Mouse (Mus musculus): ENCODE results near the gene Kcnk16. TPM values are rescaled to one million over a fixed set of nuclear protein-coding genes. Genes with fewer than 3 reads are reported as not detected.

Kcnk16 gene
- total RNA-seq, 2 experiments from 2014 or later, result not detected

DNA sequence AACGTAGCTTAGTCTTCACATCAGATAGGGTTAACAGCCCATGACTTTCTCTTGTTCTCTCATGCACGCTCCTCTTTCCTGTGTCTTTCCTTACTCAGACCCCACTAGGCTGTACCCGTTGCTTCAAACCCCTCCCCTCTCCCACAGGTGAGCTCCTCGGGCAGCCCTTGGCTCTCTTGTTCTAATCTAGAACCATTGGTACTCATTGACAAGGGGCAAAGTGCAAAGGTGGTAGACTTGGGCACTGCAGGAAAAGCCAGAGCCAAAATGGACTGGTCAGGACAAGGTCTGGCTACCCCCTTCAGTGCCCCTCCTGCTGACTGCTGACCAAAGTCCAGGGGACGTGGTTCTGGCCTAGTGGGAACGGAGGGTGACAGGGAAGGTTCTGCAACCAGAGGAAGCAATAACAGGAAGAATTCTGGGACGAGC is 38.9 kb downstream of the Kcnk16 start:
- DNase-seq, result no peak

DNA sequence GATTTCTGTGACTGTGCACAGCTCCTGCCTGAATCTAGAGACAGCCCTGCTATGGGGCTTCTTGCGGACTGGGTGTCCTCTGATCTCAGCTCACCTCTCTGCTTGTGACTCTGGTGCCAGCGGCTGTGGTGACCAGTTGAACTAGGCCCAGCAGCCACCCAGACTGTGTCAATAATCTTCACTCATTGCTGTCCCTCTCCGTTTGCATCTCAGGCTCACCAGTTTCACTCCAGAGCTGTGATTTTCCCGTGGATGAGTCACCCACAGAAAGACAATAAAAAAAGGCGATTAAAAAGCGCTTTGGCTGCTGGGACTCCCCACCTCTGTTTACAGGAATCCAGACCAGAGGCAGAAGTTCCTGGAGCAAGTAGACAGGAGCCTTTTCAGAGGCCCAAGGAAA is 39.6 kb downstream of the Kcnk16 start:
- DNase-seq, result no peak

DNA sequence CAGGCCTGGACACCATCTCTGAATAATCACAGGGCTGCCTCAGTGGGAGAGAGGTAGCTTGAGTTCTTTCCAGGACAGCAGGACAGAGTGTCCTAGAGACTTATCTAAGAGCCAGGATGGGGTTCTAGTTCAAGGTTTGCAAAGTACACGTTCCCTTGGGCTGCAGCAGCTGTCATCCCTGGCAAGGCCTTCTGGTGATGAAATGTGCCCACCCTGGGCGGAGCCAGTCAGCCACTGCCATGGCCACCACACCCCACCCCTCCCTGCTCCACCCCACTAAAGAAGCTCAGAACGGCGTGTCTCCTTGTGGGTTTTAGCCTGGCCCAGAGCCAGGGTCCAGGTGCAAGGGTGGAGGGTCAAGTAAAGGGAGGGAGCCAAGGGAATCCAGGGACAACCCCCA is 40.7 kb downstream of the Kcnk16 start:
- DNase-seq, result no peak

DNA sequence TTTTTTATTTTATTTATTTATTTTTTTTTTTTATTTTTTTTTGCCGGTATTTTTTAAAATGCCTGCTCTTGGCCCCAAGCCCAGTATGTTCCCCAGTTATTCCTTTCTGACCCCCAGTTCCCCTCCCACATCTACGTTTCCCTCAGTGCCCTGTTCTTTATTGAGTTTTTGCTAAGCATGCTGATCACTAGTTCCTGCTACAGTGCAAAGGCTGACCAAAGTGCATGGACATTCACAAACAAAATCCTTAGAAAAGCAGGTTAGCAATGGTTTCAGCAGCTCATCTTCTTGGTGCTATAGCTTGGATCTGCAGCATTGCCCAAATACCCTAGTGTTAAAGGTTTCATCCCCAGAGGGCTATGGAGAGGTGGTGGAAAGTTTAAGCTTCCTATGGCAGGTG is 42.0 kb downstream of the Kcnk16 start:
- DNase-seq, result no peak

DNA sequence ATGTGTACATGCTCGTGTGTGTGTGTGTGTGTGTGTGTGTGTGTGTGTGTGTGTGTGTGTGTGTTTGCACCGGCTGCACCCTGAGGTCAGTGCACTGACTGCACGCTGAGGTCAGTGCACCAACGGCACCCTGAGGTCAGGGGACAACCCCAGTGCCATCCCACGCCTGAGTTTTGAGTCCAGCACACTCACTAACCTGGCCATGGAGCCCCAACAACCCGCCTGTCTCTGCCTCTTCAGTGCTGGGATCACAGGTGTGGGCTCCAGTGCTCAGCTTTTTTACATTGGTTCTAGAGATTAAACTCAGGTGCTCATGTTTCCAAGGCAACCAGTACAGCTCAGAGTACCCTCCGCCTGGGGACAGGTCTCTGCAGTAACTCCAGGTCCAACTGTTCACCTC is 42.5 kb downstream of the Kcnk16 start:
- DNase-seq, result no peak

DNA sequence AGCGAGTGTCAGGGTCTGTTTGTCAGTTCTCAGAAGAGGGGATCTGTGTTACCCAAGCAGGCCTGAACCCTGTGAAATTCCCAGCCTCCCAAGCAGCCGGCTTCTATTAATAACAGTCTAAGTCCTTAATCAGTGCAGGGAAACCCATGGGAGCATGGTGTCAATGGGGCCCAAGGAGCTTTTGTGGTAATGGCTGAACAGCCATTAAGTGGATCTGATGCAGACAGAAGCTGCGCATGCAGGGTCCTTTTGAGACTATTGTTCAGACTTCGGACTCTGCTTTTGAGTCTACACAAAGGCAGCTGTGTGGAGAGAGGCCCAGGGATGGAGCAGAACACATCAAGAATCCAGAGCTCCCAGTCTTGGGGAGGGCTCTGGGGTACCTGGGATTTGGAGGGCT is 43.5 kb downstream of the Kcnk16 start:
- no peak for DNase-seq

DNA sequence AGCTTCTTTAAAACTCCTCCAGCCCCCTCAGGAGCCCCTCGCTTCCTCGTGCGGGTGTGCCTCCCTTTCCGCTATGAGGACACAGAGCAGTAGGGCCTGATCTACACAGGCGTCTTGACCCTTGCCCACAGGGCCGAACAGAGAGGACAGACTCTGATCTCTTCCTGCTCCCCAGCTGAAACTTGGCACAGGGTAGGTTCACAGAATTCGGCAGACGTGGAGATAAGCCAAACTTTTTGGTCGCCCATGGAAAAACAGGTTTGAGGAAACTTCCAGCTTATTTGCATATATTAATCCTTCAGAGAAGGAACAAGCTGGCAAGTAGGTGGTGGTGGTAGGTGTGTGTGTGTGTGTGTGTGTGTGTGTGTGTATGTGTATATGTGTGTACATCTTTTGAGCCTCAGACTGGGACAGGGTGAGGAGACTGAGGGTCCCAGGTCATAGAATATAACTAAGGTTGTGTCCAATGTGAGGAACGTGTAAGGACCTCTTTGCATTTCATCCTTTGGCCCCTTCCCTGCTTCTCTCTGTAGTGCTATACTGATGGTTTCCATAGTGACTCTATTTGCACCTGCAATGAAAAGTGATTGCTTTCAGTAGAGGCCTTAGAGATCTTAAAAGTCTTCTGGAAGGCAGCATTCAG is 44.3 kb downstream of the Kcnk16 start:
- DNase-seq, result no peak

DNA sequence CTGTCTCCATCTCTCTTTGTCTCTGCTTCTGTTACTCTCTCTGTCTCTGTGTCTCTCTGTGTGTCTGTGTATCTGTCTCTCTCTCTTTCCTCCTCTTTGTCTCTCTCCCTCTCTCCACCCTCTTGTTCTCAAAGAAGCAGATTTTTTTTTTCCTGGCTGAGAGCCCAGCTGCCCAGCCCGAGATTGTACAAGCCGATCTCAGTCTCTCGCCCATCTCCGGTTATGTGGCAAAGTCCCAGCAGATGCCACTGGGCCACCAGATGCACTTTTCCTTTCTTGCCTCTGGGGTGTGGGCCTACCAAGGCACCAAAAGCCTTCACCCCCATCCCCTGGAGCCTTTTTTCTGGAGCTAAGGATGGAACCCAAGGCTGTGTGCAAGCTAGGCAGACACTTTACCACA is 44.8 kb downstream of the Kcnk16 start:
- DNase-seq, result no peak

DNA sequence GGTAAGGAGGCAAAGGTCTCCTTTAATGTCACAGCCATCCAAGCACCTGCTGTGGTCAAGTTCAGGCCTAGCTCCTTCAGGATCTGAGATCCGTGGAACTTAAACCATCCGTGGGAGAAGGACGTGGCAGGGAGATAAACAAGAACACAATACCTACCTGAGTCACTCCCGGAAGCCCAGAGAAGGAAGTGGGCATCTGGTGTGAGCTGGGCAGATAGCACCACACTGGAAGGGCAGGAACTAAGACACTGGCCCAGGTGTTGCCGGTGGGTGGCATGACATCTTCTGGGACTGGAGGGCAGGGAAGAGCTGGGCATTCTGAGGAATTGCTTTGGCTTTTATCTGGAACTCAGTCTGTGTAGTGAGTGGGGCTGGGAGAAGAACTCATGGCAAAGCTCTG is 45.7 kb downstream of the Kcnk16 start:
- no peak for DNase-seq

DNA sequence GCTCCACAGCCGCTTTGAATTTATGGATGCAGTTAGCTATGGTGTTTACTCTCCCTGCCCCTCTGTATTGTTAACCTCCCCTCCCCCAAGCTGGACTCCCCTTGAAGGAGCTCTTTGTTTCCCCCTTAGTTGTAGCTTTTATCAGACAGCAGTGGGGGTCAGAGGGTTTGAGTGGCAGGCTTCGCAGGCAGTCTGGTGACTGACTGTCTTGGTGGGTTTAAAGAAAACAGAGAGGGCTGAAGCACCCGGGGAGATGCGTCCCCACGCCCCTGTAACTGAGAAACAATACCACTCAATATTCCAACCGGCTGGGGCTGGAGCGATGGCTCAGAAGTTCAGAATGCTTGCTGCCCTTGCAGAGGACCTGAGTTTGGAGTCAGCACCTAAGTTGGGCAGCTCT is 47.9 kb downstream of the Kcnk16 start:
- no peak for DNase-seq

DNA sequence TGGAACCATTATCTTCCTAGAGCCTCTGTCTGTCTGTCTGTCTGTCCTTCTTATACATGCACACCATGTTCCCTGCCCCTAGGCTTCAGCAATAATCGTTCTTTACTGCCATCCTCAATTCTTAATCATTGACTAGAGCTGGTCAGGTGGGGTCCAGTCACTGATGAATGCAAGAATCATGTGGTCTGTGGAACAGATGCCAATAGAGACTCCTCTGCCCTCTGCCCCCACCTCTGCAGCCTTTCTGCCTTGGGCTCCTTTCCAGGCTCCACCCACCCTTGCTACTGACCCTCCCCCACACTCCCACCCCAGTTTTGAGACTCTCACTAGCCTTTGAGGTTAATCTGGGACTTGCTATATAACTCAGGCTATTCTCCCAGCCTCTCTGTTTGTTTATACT is 49.1 kb downstream of the Kcnk16 start:
- DNase-seq, result no peak

DNA sequence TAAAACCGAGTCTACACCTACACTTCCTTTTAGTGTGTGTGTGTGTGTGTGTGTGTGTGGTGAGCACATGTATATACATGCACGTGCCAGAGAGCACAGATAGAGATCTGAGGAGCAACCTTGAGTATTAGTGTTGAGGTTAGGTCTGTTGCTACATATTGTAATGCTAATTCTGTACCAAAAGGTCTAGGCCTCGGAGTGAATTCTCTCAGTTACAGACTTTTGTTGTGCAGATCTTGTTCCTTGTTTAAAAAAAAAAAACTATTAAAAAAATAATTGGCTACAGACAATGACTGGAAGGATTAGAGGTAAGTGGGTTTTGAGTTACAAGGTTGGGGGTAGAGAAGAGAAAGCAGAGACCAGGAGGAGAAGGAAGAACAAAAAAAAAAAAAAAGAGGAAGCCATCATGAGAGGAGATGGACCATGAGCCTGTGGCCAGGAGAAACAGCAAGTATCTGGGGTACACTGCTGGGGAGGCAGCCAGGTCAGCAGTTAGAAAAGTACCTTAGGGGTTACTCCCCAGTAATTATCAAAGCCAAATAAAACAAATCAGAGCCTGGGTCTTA is 51.6 kb downstream of the Kcnk16 start:
- DNase-seq, result no peak

DNA sequence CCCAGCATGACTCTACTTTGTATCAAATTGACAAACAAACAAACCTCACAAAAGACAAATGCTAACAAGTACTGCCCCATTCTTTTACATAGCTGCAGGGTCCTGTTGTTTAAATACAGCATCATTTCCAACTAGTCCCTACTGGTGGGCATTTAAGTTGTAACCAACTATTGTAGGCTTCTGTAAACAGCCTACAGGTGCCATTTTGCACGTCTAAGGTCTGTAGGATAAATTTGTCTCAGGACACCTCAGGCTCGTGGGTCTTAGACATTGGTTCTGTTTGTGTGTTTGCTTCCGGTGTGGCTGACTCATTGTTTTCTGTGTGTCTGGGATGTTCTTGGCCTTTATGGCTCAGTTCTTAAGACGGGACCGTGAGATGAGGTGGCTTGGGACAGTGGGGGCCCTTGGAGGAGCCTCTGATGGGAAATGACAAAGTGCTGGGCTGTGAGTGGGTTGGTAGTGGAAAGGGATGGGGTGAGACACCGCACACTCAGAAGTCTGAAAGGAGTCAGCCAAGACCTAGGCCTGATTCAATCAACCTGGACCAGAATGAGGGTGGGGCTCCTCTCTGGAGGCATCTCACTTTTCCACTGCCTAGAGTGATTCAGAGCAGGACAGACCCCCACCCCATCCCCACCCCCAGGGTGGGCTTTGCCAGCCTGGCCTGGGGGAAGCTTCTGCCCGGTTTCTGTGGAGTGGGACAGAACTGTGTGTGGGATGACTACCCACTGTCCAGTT is 52.3 kb downstream of the Kcnk16 start:
- DNase-seq, result no peak

DNA sequence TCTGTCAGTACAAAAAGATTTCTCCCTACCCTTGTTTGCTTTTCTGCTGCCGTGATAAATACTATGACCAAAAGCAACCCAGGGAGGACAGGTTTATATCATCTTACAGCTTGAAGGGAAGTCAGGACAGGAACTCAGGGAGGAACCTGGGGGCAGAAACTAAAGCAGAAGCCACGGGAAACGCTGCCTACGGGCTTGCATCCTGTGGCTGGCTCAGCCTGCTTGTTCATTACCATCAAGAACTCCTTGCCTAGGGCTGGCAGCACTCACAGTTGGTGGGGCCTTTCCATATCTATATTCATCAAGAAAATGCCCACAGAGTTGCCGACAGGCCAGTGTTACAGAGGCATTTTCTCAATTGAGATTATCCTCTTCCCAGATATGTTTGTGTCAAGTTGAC is 53.2 kb downstream of the Kcnk16 start:
- no peak for DNase-seq

DNA sequence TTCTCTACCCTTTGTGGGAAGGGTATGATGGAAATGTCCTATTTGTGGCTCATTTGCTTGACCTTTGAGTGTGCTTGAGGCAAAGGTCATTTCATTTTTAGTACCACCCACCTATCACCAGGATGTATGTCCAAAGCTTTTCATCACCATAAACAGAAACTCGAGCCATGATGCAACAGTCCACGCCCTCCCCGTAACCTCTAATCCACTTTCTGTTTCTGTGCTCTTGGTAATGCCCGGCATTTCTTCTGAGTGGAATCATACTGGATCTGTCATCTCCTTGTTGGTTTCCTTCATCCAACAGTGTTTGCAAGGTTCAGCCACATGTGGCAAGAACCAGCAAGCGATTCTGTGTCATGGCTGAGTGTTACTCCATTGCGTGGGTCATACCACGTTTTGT is 54.9 kb downstream of the Kcnk16 start:
- DNase-seq, result no peak

DNA sequence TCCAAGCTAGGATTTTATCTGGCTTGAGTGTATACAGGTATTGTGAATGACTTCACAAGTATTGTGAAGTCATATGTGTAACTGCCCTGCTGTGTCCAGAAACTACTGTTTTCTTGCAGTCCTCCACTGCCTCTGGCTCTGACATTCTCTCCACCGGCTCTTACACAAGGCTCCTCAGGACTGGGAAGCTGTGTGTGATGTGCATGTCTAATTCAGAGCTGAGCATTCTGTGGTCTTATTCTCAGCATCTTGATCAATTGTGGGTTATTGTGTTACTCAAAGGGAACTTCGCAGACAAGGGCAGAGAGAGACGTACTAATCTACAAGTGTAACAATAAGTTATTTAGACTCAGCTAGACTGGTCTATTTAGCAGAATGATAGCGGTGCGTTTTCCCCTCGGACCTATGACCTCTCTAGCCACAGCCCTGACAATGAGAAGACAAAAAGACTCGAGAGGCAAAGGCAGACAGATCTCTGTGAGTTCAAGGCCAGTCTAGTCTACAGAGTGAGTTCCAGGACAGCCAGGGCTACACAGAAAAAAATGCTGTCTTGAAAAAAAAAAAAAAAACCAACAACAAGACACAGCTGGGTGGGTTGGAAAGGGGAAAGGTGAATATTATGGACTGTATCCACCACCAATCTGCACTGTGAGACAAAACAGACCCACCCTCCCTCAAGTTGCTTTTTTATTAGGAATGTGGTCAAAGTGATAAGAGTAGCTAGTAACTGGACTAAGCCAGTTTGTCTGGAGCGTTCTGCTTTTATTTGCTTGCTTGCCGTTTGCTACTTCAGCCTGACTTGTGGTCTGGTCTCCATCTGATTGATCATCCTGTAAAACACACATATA is 57.0 kb downstream of the Kcnk16 start:
- no peak for DNase-seq

Other genes with a start within 250 kb of the Kcnk16 start
- gene Saysd1, start 130.7 kb downstream of the Kcnk16 start, total RNA-seq (2021), result 1 to 10 TPM; 2.0 to 2.2 TPM
- gene Kcnk5, start 87.4 kb downstream of the Kcnk16 start, total RNA-seq (2021), result 1 to 10 TPM in 1 of 2 experiments, under 1 TPM in 1; 0.99 to 1.9 TPM
- 10 to 100 TPM; 21.3 to 22.9 TPM for gene Nudt13, start 25.5 kb upstream of the Kcnk16 start, total RNA-seq (2021)
- 10 to 100 TPM; 27.1 to 28.8 TPM for gene Ecd, start 78.9 kb upstream of the Kcnk16 start, total RNA-seq (2021)
- 10 to 100 TPM; 17.3 to 22.6 TPM for gene Fam149b, start 79.0 kb upstream of the Kcnk16 start, total RNA-seq (2021)
- 10 to 100 TPM; 14.8 to 15.8 TPM for gene Dnajc9, start 119.7 kb upstream of the Kcnk16 start, total RNA-seq (2021)
- 10 to 100 TPM; 47.1 to 50.9 TPM for gene Mrps16, start 124.4 kb upstream of the Kcnk16 start, total RNA-seq (2021)
- under 1 TPM; 0.23 to 0.25 TPM for gene Cfap70, start 183.0 kb upstream of the Kcnk16 start, total RNA-seq (2021)
- gene Anxa7, start 210.9 kb upstream of the Kcnk16 start, total RNA-seq (2021), result 10 to 100 TPM; 29.0 to 39.0 TPM
- 1 to 10 TPM; 3.9 to 7.0 TPM for gene Mss51, start 227.7 kb upstream of the Kcnk16 start, total RNA-seq (2021)